Mouse (Mus musculus): Measurements from ENCODE around the gene Znrf2.

DNA sequence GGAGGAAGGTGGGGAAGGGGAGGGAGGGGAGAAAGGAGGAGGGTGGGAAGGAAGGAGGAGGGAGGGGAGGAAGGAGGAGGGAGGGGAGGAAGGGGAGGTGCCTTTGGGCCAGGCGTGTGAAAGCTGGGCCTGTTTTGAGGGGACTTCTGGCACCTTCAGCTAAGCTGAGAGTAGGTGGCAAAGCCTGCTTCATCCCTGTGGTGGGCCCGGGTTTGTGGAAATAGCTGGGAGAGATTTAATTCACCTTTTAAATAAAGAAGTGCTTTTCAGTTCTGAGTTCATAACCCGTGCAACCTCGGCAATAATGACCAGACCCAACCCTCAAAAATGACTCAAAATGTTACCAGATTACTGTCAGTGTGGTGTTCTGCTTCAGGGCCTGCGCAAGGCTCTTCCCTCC is 116.5 kb downstream of the Znrf2 start:
- TF ChIP-seq CTCF (IDR thresholded peaks at IDR 0.05; ENCODE audit: control insufficient read depth, insufficient read depth, insufficient read length) (no peak), MYOG (IDR thresholded peaks at IDR 0.05; ENCODE audit: control insufficient read depth, extremely low read depth, insufficient read length) (no peak), USF1 (IDR thresholded peaks at IDR 0.05; ENCODE audit: low read depth) (no peak)
